20 mouse cellular contexts compared by ENCODE assay signal in genomic region chr5:44667907-44668306, GRCm38 (mm10).
DNase-seq lines count a peak whose midpoint lies in the region; ATAC-seq lines count a peak whose summit lies in the region.
"Had no signal": no experiment of that assay in that cellular context is flagged by ENCODE, and none has a peak within 500 bp of the region (broad histone marks: within the 10 kb centered on the region; RNA-seq: fewer than 3 reads in every experiment).

No protein-coding gene starts in this region.

- 61% methylated on average over 3 of the region's 3 CpGs for WGBS in hindbrain, embryonic 14.5 days
- WGBS in hindbrain, embryonic 11.5 days, result 65% methylated on average over 3 of the region's 3 CpGs
- WGBS in forebrain, embryonic 16.5 days, result 78% methylated on average over 3 of the region's 3 CpGs
- 82% methylated on average over 3 of the region's 3 CpGs for WGBS in midbrain, embryonic 16.5 days

- no peaks in the 10 kb centered on the region for H3K4me1 ChIP-seq in hindbrain, embryonic 14.5 days (replicated peaks; ENCODE audit: control insufficient read depth, insufficient read depth, low read length)
- no peaks in the 10 kb centered on the region for H3K4me1 ChIP-seq in hindbrain, embryonic 11.5 days (replicated peaks; ENCODE audit: control insufficient read depth, insufficient read depth, low read length)
- peaks cover 6% of the 10 kb centered on the region; the same call in 1 of the 2 replicates for H3K4me1 ChIP-seq in forebrain, embryonic 16.5 days (replicated peaks; ENCODE audit: control insufficient read depth, insufficient read depth, low read length)
- H3K4me1 ChIP-seq in midbrain, embryonic 16.5 days (ENCODE audit: control insufficient read depth, insufficient read depth, low read length), result peaks cover 2% of the 10 kb centered on the region; the same call in 1 of the 2 replicates
- H3K4me1 ChIP-seq: stomach, embryonic 15.5 days had no signal

- no peaks in the 10 kb centered on the region for H3K36me3 ChIP-seq in hindbrain, embryonic 14.5 days (replicated peaks; ENCODE audit: control insufficient read depth, insufficient read depth)
- no peaks in the 10 kb centered on the region for H3K36me3 ChIP-seq in hindbrain, embryonic 11.5 days (ENCODE audit: control insufficient read depth, insufficient read depth, low read length)
- H3K36me3 ChIP-seq in forebrain, embryonic 16.5 days (ENCODE audit: control insufficient read depth, insufficient read depth), result no peaks in the 10 kb centered on the region
- no peaks in the 10 kb centered on the region for H3K36me3 ChIP-seq in midbrain, embryonic 16.5 days (ENCODE audit: control insufficient read depth, insufficient read depth, low read length)
- H3K36me3 ChIP-seq: neural tube, embryonic 13.5 days; stomach, embryonic 15.5 days had no signal

- no peak overlapping the region for H3K9ac ChIP-seq in hindbrain, embryonic 14.5 days
- no peak overlapping the region for H3K9ac ChIP-seq in hindbrain, embryonic 11.5 days (ENCODE audit: low read depth, low read length)
- no peak overlapping the region for H3K9ac ChIP-seq in forebrain, embryonic 16.5 days (replicated peaks; ENCODE audit: low read depth, low read length)
- no peak overlapping the region for H3K9ac ChIP-seq in midbrain, embryonic 16.5 days (ENCODE audit: low read depth, low read length)
- H3K9ac ChIP-seq: neural tube, embryonic 13.5 days; stomach, embryonic 15.5 days had no signal

- no peak overlapping the region for H3K4me2 ChIP-seq in hindbrain, embryonic 14.5 days (replicated peaks)
- no peak overlapping the region for H3K4me2 ChIP-seq in hindbrain, embryonic 11.5 days (replicated peaks; ENCODE audit: low read depth, low read length)
- H3K4me2 ChIP-seq in forebrain, embryonic 16.5 days (ENCODE audit: low read length), result no peak overlapping the region
- H3K4me2 ChIP-seq in midbrain, embryonic 16.5 days (ENCODE audit: low read length), result no peak overlapping the region
- H3K4me2 ChIP-seq: liver, embryonic 11.5 days; neural tube, embryonic 13.5 days; stomach, embryonic 15.5 days had no signal

- no peak for DNase-seq in hindbrain, embryonic 14.5 days (ENCODE audit: low spot score)
- no peak for DNase-seq in hindbrain, embryonic 11.5 days (ENCODE audit: low spot score)
- peak; percentile 8 for DNase-seq in lung, postnatal 36 days
- no peak for DNase-seq in lung, postnatal 25 days (ENCODE audit: low spot score)
- DNase-seq in left cerebral cortex, adult 18-20 months (ENCODE audit: low spot score in 2 of 2), result no peak
- DNase-seq: adrenal gland, postnatal 10 days; cerebellum, adult 18-20 months; gastrocnemius, postnatal 36 days; kidney, adult 11 months; lung, adult 18-20 months; lung, postnatal 4 days; right cerebral cortex, postnatal 4 days; thymus, adult 18-20 months; thymus, postnatal 36 days had no signal

- no peak overlapping the region for H3K4me3 ChIP-seq in hindbrain, embryonic 14.5 days (replicated peaks; ENCODE audit: low read length)
- no peak overlapping the region for H3K4me3 ChIP-seq in hindbrain, embryonic 11.5 days (ENCODE audit: low read depth, low read length)
- no peak overlapping the region for H3K4me3 ChIP-seq in forebrain, embryonic 16.5 days (replicated peaks; ENCODE audit: low read length)
- no peak overlapping the region for H3K4me3 ChIP-seq in midbrain, embryonic 16.5 days (ENCODE audit: low read depth, low read length)
- H3K4me3 ChIP-seq: neural tube, embryonic 13.5 days; stomach, embryonic 15.5 days had no signal

- no peaks in the 10 kb centered on the region for H3K27me3 ChIP-seq in hindbrain, embryonic 14.5 days (ENCODE audit: control insufficient read depth, insufficient read depth, low read length)
- H3K27me3 ChIP-seq in hindbrain, embryonic 11.5 days (ENCODE audit: control insufficient read depth, insufficient read depth, low read length), result no peaks in the 10 kb centered on the region
- no peaks in the 10 kb centered on the region for H3K27me3 ChIP-seq in forebrain, embryonic 16.5 days (replicated peaks; ENCODE audit: control insufficient read depth, insufficient read depth, low read length)
- H3K27me3 ChIP-seq in midbrain, embryonic 16.5 days (ENCODE audit: control insufficient read depth, insufficient read depth, low read depth, low read length), result no peaks in the 10 kb centered on the region
- H3K27me3 ChIP-seq: neural tube, embryonic 13.5 days; stomach, embryonic 15.5 days had no signal

- ATAC-seq in hindbrain, embryonic 14.5 days (ENCODE audit: low FRiP score), result no peak
- no peak; the same call in 1 of the 2 replicates for ATAC-seq in hindbrain, embryonic 11.5 days (ENCODE audit: low FRiP score)
- ATAC-seq in forebrain, embryonic 16.5 days, result peak; percentile 39; the same call in 1 of the 2 replicates
- ATAC-seq in midbrain, embryonic 16.5 days, result peak; percentile 50; the same call in 1 of the 2 replicates

- H3K27ac ChIP-seq in hindbrain, embryonic 14.5 days, result 0 out of 2 replicates have a peak overlapping the region, but pooled peaks have one; percentile 23
- no peak overlapping the region for H3K27ac ChIP-seq in hindbrain, embryonic 11.5 days (ENCODE audit: low read depth, low read length)
- H3K27ac ChIP-seq in forebrain, embryonic 16.5 days (ENCODE audit: low read length), result peak overlapping the region; percentile 76
- H3K27ac ChIP-seq in midbrain, embryonic 16.5 days (ENCODE audit: low read length), result peak overlapping the region; percentile 29
- H3K27ac ChIP-seq: kidney, postnatal 0 days; neural tube, embryonic 13.5 days; stomach, embryonic 15.5 days had no signal

- no peaks in the 10 kb centered on the region for H3K9me3 ChIP-seq in hindbrain, embryonic 14.5 days (ENCODE audit: control insufficient read depth, low read length)
- H3K9me3 ChIP-seq in hindbrain, embryonic 11.5 days (ENCODE audit: control insufficient read depth, low read length), result no peaks in the 10 kb centered on the region
- H3K9me3 ChIP-seq in forebrain, embryonic 16.5 days (ENCODE audit: control insufficient read depth, low read length), result no peaks in the 10 kb centered on the region
- no peaks in the 10 kb centered on the region for H3K9me3 ChIP-seq in midbrain, embryonic 16.5 days (replicated peaks; ENCODE audit: control insufficient read depth, low read length, poor library complexity, severe bottlenecking)
- H3K9me3 ChIP-seq: neural tube, embryonic 13.5 days; stomach, embryonic 15.5 days had no signal

Comparison
In these comparisons a context has a peak if more than half of its experiments do, and no peak if none do; other contexts are left out.
1. ATAC-seq: peak in forebrain, embryonic 16.5 days (single experiment) and midbrain, embryonic 16.5 days (single experiment); none in hindbrain, embryonic 14.5 days (single experiment) and hindbrain, embryonic 11.5 days (single experiment).